Mouse (Mus musculus) E14TG2a.4 (cell line): ENCODE measurements around the gene Mob1b.

ENCODE experiments used
- H3K27me3 ChIP-seq: 2 replicates; pipeline ENCODE4 v1.6.1; 2014; ENCODE audit warnings: low read length, control low read depth; ENCODE audit not compliant: insufficient read depth
- H3K36me3 ChIP-seq: 2 replicates; pipeline ENCODE4 v1.6.1; 2014; ENCODE audit warnings: low read length, control low read depth; ENCODE audit not compliant: insufficient read depth
- H3K4me1 ChIP-seq: replicated peaks from 2 replicates; pipeline ENCODE4 v1.6.1; 2014; ENCODE audit warnings: low read depth, low read length, control low read depth
- H3K4me3 ChIP-seq: replicated peaks from 2 replicates; pipeline ENCODE4 v1.5.1; 2014; ENCODE audit warnings: mild to moderate bottlenecking, low read length
- H3K9me3 ChIP-seq: 2 replicates; pipeline ENCODE4 v1.6.1; 2014; ENCODE audit warnings: low read length, control low read depth
- CTCF ChIP-seq: conservative IDR thresholded peaks from 2 replicates; pipeline ENCODE4 v1.5.1; 2014; ENCODE audit warnings: low read length
- NANOG ChIP-seq: IDR thresholded peaks from 2 replicates; pipeline ENCODE4 v1.6.1; 2014; ENCODE audit warnings: borderline replicate concordance, low read length, mixed read lengths
- POU5F1 ChIP-seq: IDR thresholded peaks from 2 replicates; pipeline ENCODE4 v1.6.1; 2014; ENCODE audit warnings: low read length, borderline replicate concordance

Gene Mob1b

GRCm38 (mm10) chr5:88764430-88764986 lies 43.9 kb downstream of the Mob1b start:
- peaks cover 42% of the 10 kb centered on the region for H3K4me1 ChIP-seq
- no peaks in the 10 kb centered on the region for H3K9me3 ChIP-seq
- peak overlapping the region; percentile 72 for H3K4me3 ChIP-seq
- H3K27me3 ChIP-seq = no peaks in the 10 kb centered on the region
- TF ChIP-seq NANOG (no peak), CTCF (no peak), POU5F1 (no peak)
- peaks cover 35% of the 10 kb centered on the region for H3K36me3 ChIP-seq

GRCm38 (mm10) chr5:88764987-88765481 lies 44.4 kb downstream of the Mob1b start, which contains the start of gene Dck:
TSS of gene Dck (plus strand) at chr5:88764996.
- Histone ChIP-seq H3K9me3 (no peaks in the 10 kb centered on the region), H3K4me1 (peaks cover 45% of the 10 kb centered on the region), H3K27me3 (no peaks in the 10 kb centered on the region), H3K36me3 (peaks cover 39% of the 10 kb centered on the region), H3K4me3 (peak within 1 kb of the TSS; percentile 93)
- TF ChIP-seq CTCF (no peak), POU5F1 (no peak), NANOG (no peak)

GRCm38 (mm10) chr5:88765587-88765986 lies 44.9 kb downstream of the Mob1b start:
- peaks cover 45% of the 10 kb centered on the region for H3K36me3 ChIP-seq
- H3K4me3 ChIP-seq = peak overlapping the region; percentile 93
- peaks cover 45% of the 10 kb centered on the region for H3K4me1 ChIP-seq

GRCm38 (mm10) chr5:88766121-88766520 lies 45.5 kb downstream of the Mob1b start:
- Histone ChIP-seq H3K36me3 (peaks cover 50% of the 10 kb centered on the region), H3K27me3 (no peaks in the 10 kb centered on the region), H3K4me1 (peaks cover 45% of the 10 kb centered on the region), H3K4me3 (peak overlapping the region; percentile 93), H3K9me3 (no peaks in the 10 kb centered on the region)
- TF ChIP-seq NANOG (no peak), CTCF (no peak), POU5F1 (no peak)

More at GRCm38 (mm10) chr5:88765587-88765986, 44.9 kb downstream of the Mob1b start:
- no peaks in the 10 kb centered on the region for H3K9me3 ChIP-seq
- no peak for TF ChIP-seq POU5F1
- TF ChIP-seq NANOG = no peak
- no peak for TF ChIP-seq CTCF
- no peaks in the 10 kb centered on the region for H3K27me3 ChIP-seq

GRCm38 (mm10) chr5:88766863-88767262 lies 46.2 kb downstream of the Mob1b start:
- H3K36me3 ChIP-seq = peaks cover 57% of the 10 kb centered on the region
- no peaks in the 10 kb centered on the region for H3K9me3 ChIP-seq
- TF ChIP-seq CTCF (no peak), POU5F1 (no peak), NANOG (no peak)
- peaks cover 45% of the 10 kb centered on the region for H3K4me1 ChIP-seq
- H3K4me3 ChIP-seq = 0 out of 2 replicates have a peak overlapping the region, but pooled peaks have one; percentile 93
- H3K27me3 ChIP-seq = no peaks in the 10 kb centered on the region

- peaks cover 49% of the 10 kb centered on the region for H3K4me1 ChIP-seq
- no peak for TF ChIP-seq POU5F1
- no peak for TF ChIP-seq NANOG
- TF ChIP-seq CTCF = no peak
- no peaks in the 10 kb centered on the region for H3K27me3 ChIP-seq
- H3K9me3 ChIP-seq = no peaks in the 10 kb centered on the region
- peaks cover 69% of the 10 kb centered on the region for H3K36me3 ChIP-seq
- no peak overlapping the region for H3K4me3 ChIP-seq
These were observed 47.5 kb downstream of the Mob1b start for GRCm38 (mm10) chr5:88768201-88768600.

GRCm38 (mm10) chr5:88782072-88782765 lies 61.6 kb downstream of the Mob1b start:
- H3K27me3 ChIP-seq = no peaks in the 10 kb centered on the region
- H3K4me3 ChIP-seq = no peak overlapping the region
- H3K36me3 ChIP-seq = peaks cover 74% of the 10 kb centered on the region
- peaks cover 13% of the 10 kb centered on the region for H3K4me1 ChIP-seq
- TF ChIP-seq CTCF (no peak), POU5F1 (no peak), NANOG (no peak)
- no peaks in the 10 kb centered on the region for H3K9me3 ChIP-seq

- no peak overlapping the region for H3K4me3 ChIP-seq
- H3K36me3 ChIP-seq = peaks cover 52% of the 10 kb centered on the region
- no peaks in the 10 kb centered on the region for H3K27me3 ChIP-seq
- TF ChIP-seq POU5F1 = no peak
- no peak for TF ChIP-seq CTCF
- no peak for TF ChIP-seq NANOG
- H3K4me1 ChIP-seq = peaks cover 13% of the 10 kb centered on the region
- no peaks in the 10 kb centered on the region for H3K9me3 ChIP-seq
These were observed 64.4 kb downstream of the Mob1b start for GRCm38 (mm10) chr5:88785059-88785458.
